In the genomic region with DNA sequence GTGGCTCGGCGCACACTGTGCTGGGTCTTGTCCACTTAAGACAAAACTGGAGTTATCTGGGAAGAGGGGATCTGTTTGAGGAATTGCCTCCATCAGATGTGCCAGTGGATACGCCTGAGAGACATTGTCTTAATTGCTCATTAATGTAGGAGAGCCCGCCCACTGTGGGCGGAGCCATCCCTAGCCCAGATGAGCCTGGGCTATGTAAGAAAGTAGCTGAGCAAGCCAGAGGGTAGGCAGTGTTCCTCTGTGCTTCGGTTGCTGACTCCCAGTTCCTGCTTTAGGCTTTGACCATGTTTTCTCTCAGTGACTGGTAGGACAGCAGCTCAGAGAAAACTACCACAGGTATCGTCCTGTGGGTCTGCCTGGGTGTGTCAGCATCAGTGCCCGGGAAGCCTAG, we compare ENCODE assay signal across 17 mouse cellular contexts. TPM values are rescaled to one million over a fixed set of nuclear protein-coding genes. Genes with fewer than 3 reads are reported as not detected.
DNase-seq lines count a peak whose midpoint lies in the region; ATAC-seq and TF ChIP-seq lines count a peak whose summit lies in the region.
"Had no signal": no experiment of that assay in that cellular context is flagged by ENCODE, and none has a peak within 500 bp of the region (broad histone marks: within the 10 kb centered on the region; RNA-seq: fewer than 3 reads in every experiment).

No protein-coding gene starts in this region.

- H3K27me3 ChIP-seq in liver, postnatal 0 days (ENCODE audit: insufficient read depth, low read length) = no peaks in the 10 kb centered on the region
- H3K27me3 ChIP-seq: embryonic facial prominence, embryonic 15.5 days; limb, embryonic 15.5 days; midbrain, embryonic 13.5 days had no signal

- peaks cover 3% of the 10 kb centered on the region; the same call in 1 of the 2 replicates for H3K4me1 ChIP-seq in liver, postnatal 0 days (ENCODE audit: insufficient read depth)
- H3K4me1 ChIP-seq: embryonic facial prominence, embryonic 15.5 days had no signal

- H3K27ac ChIP-seq in liver, postnatal 0 days (ENCODE audit: low read depth) = no peak overlapping the region
- H3K27ac ChIP-seq: embryonic facial prominence, embryonic 10.5 days; embryonic facial prominence, embryonic 15.5 days; forebrain, embryonic 12.5 days; hindbrain, embryonic 14.5 days; limb, embryonic 10.5 days; limb, embryonic 15.5 days; midbrain, embryonic 13.5 days had no signal

- H3K4me3 ChIP-seq in liver, postnatal 0 days (ENCODE audit: low read depth, low read length) = no peak overlapping the region
- H3K4me3 ChIP-seq: embryonic facial prominence, embryonic 10.5 days; embryonic facial prominence, embryonic 15.5 days; forebrain, embryonic 12.5 days; limb, embryonic 10.5 days; limb, embryonic 15.5 days; megakaryocyte, embryonic 14.5 days; midbrain, embryonic 13.5 days had no signal

- ATAC-seq in CD4-positive, CD25-positive, alpha-beta regulatory T cell, adult 4 months = no peak
- no peak for ATAC-seq in liver, postnatal 0 days

- no peak overlapping the region for H3K9ac ChIP-seq in liver, postnatal 0 days (replicated peaks)
- H3K9ac ChIP-seq: embryonic facial prominence, embryonic 15.5 days; forebrain, embryonic 12.5 days; forebrain, postnatal 0 days; hindbrain, embryonic 14.5 days; limb, embryonic 15.5 days; midbrain, embryonic 13.5 days had no signal

- TF ChIP-seq CTCF in liver, postnatal 0 days (IDR thresholded peaks at IDR 0.05; ENCODE audit: low read depth) = no peak

- no peaks in the 10 kb centered on the region for H3K36me3 ChIP-seq in liver, postnatal 0 days (replicated peaks; ENCODE audit: insufficient read depth, low read length)
- H3K36me3 ChIP-seq: embryonic facial prominence, embryonic 10.5 days; embryonic facial prominence, embryonic 15.5 days; forebrain, embryonic 12.5 days; limb, embryonic 10.5 days; limb, embryonic 15.5 days; midbrain, embryonic 13.5 days had no signal

- H3K4me2 ChIP-seq in liver, postnatal 0 days (ENCODE audit: low read depth, low read length) = no peak overlapping the region
- H3K4me2 ChIP-seq: embryonic facial prominence, embryonic 15.5 days; forebrain, embryonic 12.5 days; hindbrain, embryonic 14.5 days; limb, embryonic 15.5 days; midbrain, embryonic 13.5 days had no signal

- DNase-seq in CD4-positive, CD25-positive, alpha-beta regulatory T cell, adult 2 months (ENCODE audit: low read depth, low spot score) = peak; percentile 9
- DNase-seq in liver (peak; percentile 25), MEL-GATA-1-ER (ENCODE audit: extremely low read depth, low read depth) (peak; percentile 39)
- DNase-seq in liver, postnatal 0 days = no peak
- peak; percentile 17 for DNase-seq in induced T-regulatory cell, adult 2 months (ENCODE audit: low read depth)
- DNase-seq in right cerebral cortex, adult 18-20 months = no peak
- no peak for DNase-seq in embryo, embryonic 10.5 days (ENCODE audit: low spot score)

- WGBS in liver, postnatal 0 days (ENCODE audit: insufficient replicate concordance) = 78% methylated on average over 8 of the region's 8 CpGs

- no peak for TF ChIP-seq EP300 in liver, postnatal 0 days (IDR thresholded peaks at IDR 0.05; ENCODE audit: low read depth)

- H3K9me3 ChIP-seq in liver, postnatal 0 days (ENCODE audit: low read length) = no peaks in the 10 kb centered on the region
- H3K9me3 ChIP-seq: embryonic facial prominence, embryonic 10.5 days; embryonic facial prominence, embryonic 15.5 days; forebrain, embryonic 12.5 days; limb, embryonic 10.5 days; limb, embryonic 15.5 days; midbrain, embryonic 13.5 days had no signal

RNA-seq across cellular contexts. Expression of a gene that starts 13.3 kb away (rescaled TPM):
- polyA plus RNA-seq in CD4-positive, CD25-positive, alpha-beta regulatory T cell, adult 4 months (2017; shearing (Covaris generic)) = under 1 TPM in 1 of 2 experiments, not detected in 1; 0.16 TPM
- polyA plus RNA-seq in liver, postnatal 0 days (2015; fragmentation: Nextera tagmentation; extraction: Ambion mirVana) = 0.05 TPM in 1 of 2 replicates, not detected in the other

RNA-seq across cellular contexts. Expression of a gene that starts 59.1 kb away (rescaled TPM):
- polyA plus RNA-seq in CD4-positive, CD25-positive, alpha-beta regulatory T cell, adult 4 months (2017; shearing (Covaris generic)) = 1 to 10 TPM; 4.9 to 8.2 TPM
- 9.6 and 10.7 TPM in 2 replicates for polyA plus RNA-seq in liver, postnatal 0 days (2015; fragmentation: Nextera tagmentation; extraction: Ambion mirVana)

Comparison
In these comparisons a context has a peak if more than half of its experiments do, and no peak if none do; other contexts are left out.
1. DNase-seq: peak in CD4-positive, CD25-positive, alpha-beta regulatory T cell, adult 2 months (single experiment), liver (single experiment), MEL-GATA-1-ER (single experiment) and induced T-regulatory cell, adult 2 months (single experiment); none in liver, postnatal 0 days (single experiment), right cerebral cortex, adult 18-20 months (single experiment) and embryo, embryonic 10.5 days (single experiment).